In genomic region chr15:89322670-89323522, GRCm38 (mm10) we compare ENCODE assay signal across 8 mouse cellular contexts. TPM values are rescaled to one million over a fixed set of nuclear protein-coding genes. Genes with fewer than 3 reads are reported as not detected.
DNase-seq lines count a peak whose midpoint lies in the region; ATAC-seq and TF ChIP-seq lines count a peak whose summit lies in the region.

Gene Adm2, plus strand, starts transcription at chr15:89322720.

- intact Hi-C loops in heart, postnatal 10 days (cut with DNase I): no loop called here

- peak within 1 kb of the TSS; percentile 57; the same call in 1 of the 2 replicates for H3K9ac ChIP-seq in heart, embryonic 12.5 days
- peak within 1 kb of the TSS; percentile 65 for H3K9ac ChIP-seq in ES-E14 (ENCODE audit: insufficient read depth, low read depth, low read length, poor library complexity, severe bottlenecking)
- H3K9ac ChIP-seq in hindbrain, embryonic 11.5 days (ENCODE audit: low read depth, low read length): no peak within 1 kb of the TSS
- peak within 1 kb of the TSS; percentile 42 for H3K9ac ChIP-seq in liver, embryonic 16.5 days (ENCODE audit: low read depth, low read length)

- DNase-seq in heart, postnatal 10 days: no peak
- no peak for DNase-seq in ES-E14 (ENCODE audit: low read depth, low spot score)
- DNase-seq in hindbrain, embryonic 11.5 days (ENCODE audit: low spot score): peak; percentile 13
- DNase-seq in adrenal gland, postnatal 14 days: no peak

- in situ Hi-C loops in ES-E14 (cut with MboI; ENCODE audit: low sequenced_read_pairs in 2 of 2, unreplicated experiment in 2 of 2): no loop called here

- peaks cover 7% of the 10 kb centered on the region; the same call in 1 of the 2 replicates for H3K4me1 ChIP-seq in heart, embryonic 12.5 days (replicated peaks)
- H3K4me1 ChIP-seq in ES-E14 (ENCODE audit: control insufficient read depth in 2 of 2, insufficient read depth in 2 of 2, low read length in 2 of 2, poor library complexity in 1 of 2): peaks cover 0 to 6% of the 10 kb centered on the region in 2 experiments; a peak in 1 of 4 replicates
- H3K4me1 ChIP-seq in hindbrain, embryonic 11.5 days (replicated peaks; ENCODE audit: control insufficient read depth, insufficient read depth, low read length): no peaks in the 10 kb centered on the region; the same call in 1 of the 2 replicates
- peaks cover 15% of the 10 kb centered on the region for H3K4me1 ChIP-seq in liver, embryonic 16.5 days (ENCODE audit: control insufficient read depth, low read depth, low read length)

- H3K4me2 ChIP-seq in heart, embryonic 12.5 days: peak within 1 kb of the TSS; percentile 65
- H3K4me2 ChIP-seq in hindbrain, embryonic 11.5 days (replicated peaks; ENCODE audit: low read depth, low read length): peak within 1 kb of the TSS; percentile 23
- peak within 1 kb of the TSS; percentile 57 for H3K4me2 ChIP-seq in liver, embryonic 16.5 days (ENCODE audit: low read depth, low read length)

- peak; percentile 55; the same call in 1 of the 2 replicates for ATAC-seq in heart, embryonic 12.5 days (ENCODE audit: insufficient number of reproducible peaks, low FRiP score)
- no peak for ATAC-seq in hindbrain, embryonic 11.5 days (ENCODE audit: low FRiP score)
- peak; percentile 64 for ATAC-seq in liver, embryonic 16.5 days (ENCODE audit: low read depth)
- no peak for ATAC-seq in monocyte, adult 5-6 weeks (replicated peaks; ENCODE audit: insufficient number of reproducible peaks, low FRiP score, low TSS enrichment, poor library complexity, severe bottlenecking)
- ATAC-seq in cerebellum, adult (ENCODE audit: insufficient number of reproducible peaks, low FRiP score, low TSS enrichment): no peak

- 7% methylated on average over 26 of the region's 26 CpGs for WGBS in heart, embryonic 12.5 days
- WGBS in hindbrain, embryonic 11.5 days: 9% methylated on average over 26 of the region's 26 CpGs
- 12% methylated on average over 26 of the region's 26 CpGs for WGBS in liver, embryonic 16.5 days (ENCODE audit: insufficient replicate concordance)

- peaks cover 40% of the 10 kb centered on the region for H3K27me3 ChIP-seq in heart, embryonic 12.5 days (replicated peaks)
- H3K27me3 ChIP-seq in hindbrain, embryonic 11.5 days (ENCODE audit: control insufficient read depth, insufficient read depth, low read length): peaks cover 6% of the 10 kb centered on the region; the same call in 1 of the 2 replicates
- peaks cover 17% of the 10 kb centered on the region for H3K27me3 ChIP-seq in liver, embryonic 16.5 days (ENCODE audit: control insufficient read depth, insufficient read depth, low read depth, low read length)

- peak within 1 kb of the TSS; percentile 36 for H3K4me3 ChIP-seq in heart, embryonic 12.5 days
- H3K4me3 ChIP-seq in ES-E14 (ENCODE audit: insufficient read depth in 1 of 2, low read depth in 1 of 2, low read length in 2 of 2, poor library complexity in 1 of 2, severe bottlenecking in 1 of 2): peak within 1 kb of the TSS; percentile 69 to 72
- H3K4me3 ChIP-seq in hindbrain, embryonic 11.5 days (ENCODE audit: low read depth, low read length): no peak within 1 kb of the TSS
- peak within 1 kb of the TSS; percentile 51 for H3K4me3 ChIP-seq in liver, embryonic 16.5 days (ENCODE audit: low read depth, low read length)

- no peaks in the 10 kb centered on the region for H3K36me3 ChIP-seq in heart, embryonic 12.5 days
- H3K36me3 ChIP-seq in ES-E14 (ENCODE audit: control insufficient read depth, insufficient read depth, low read length, poor library complexity, severe bottlenecking): peaks cover 2% of the 10 kb centered on the region; the same call in 1 of the 2 replicates
- H3K36me3 ChIP-seq in hindbrain, embryonic 11.5 days (ENCODE audit: control insufficient read depth, insufficient read depth, low read length): no peaks in the 10 kb centered on the region
- H3K36me3 ChIP-seq in liver, embryonic 16.5 days (ENCODE audit: control insufficient read depth, insufficient read depth): no peaks in the 10 kb centered on the region

- H3K27ac ChIP-seq in heart, embryonic 12.5 days (ENCODE audit: poor library complexity, severe bottlenecking): no peak within 1 kb of the TSS
- H3K27ac ChIP-seq in ES-E14 (ENCODE audit: insufficient read depth, low read depth, low read length, poor library complexity, severe bottlenecking): no peak within 1 kb of the TSS; the same call in 1 of the 2 replicates
- H3K27ac ChIP-seq in hindbrain, embryonic 11.5 days (ENCODE audit: low read depth, low read length): no peak within 1 kb of the TSS
- H3K27ac ChIP-seq in liver, embryonic 16.5 days (ENCODE audit: low read length): no peak within 1 kb of the TSS

- no peaks in the 10 kb centered on the region for H3K9me3 ChIP-seq in heart, embryonic 12.5 days (replicated peaks)
- H3K9me3 ChIP-seq in ES-E14 (ENCODE audit: control insufficient read depth, insufficient read depth, low read depth, low read length): no peaks in the 10 kb centered on the region
- H3K9me3 ChIP-seq in hindbrain, embryonic 11.5 days (ENCODE audit: control insufficient read depth, low read length): no peaks in the 10 kb centered on the region
- no peaks in the 10 kb centered on the region for H3K9me3 ChIP-seq in liver, embryonic 16.5 days (replicated peaks; ENCODE audit: control insufficient read depth, low read length)

TF ChIP-seq in ES-E14, 5 proteins besides CTCF, POLR2A, EP300 and RAD21:
- no peak for TF ChIP-seq MAFK (IDR thresholded peaks at IDR 0.05; ENCODE audit: insufficient read depth, low read depth, low read length)
- TF ChIP-seq CHD2 (IDR thresholded peaks at IDR 0.05; ENCODE audit: low read depth, low read length): no peak
- no peak for TF ChIP-seq HCFC1 (IDR thresholded peaks at IDR 0.05; ENCODE audit: borderline replicate concordance, insufficient read depth, low read length)
- no peak for TF ChIP-seq ZNF384 (IDR thresholded peaks at IDR 0.05; ENCODE audit: low read depth, low read length)
- TF ChIP-seq ZC3H11A (IDR thresholded peaks at IDR 0.05; ENCODE audit: borderline replicate concordance, low read depth, low read length): no peak

RNA-seq across cellular contexts. Expression of gene Adm2, which starts in this region (rescaled TPM):
- polyA plus RNA-seq in heart, embryonic 12.5 days (2016; fragmentation: Nextera tagmentation; extraction: Ambion mirVana): 0.77 and 1.0 TPM in 2 replicates
- not detected for total RNA-seq in heart, postnatal 10 days (2021)
- total RNA-seq in ES-E14 (2012; rRNA removed): 4.6 and 7.8 TPM in 2 replicates
- 0.12 TPM in 1 of 2 replicates, not detected in the other for polyA plus RNA-seq in hindbrain, embryonic 11.5 days (2014; fragmentation: Nextera tagmentation; extraction: Ambion mirVana)
- 1.9 and 2.6 TPM in 2 replicates for polyA plus RNA-seq in liver, embryonic 16.5 days (2015; fragmentation: Nextera tagmentation; extraction: Ambion mirVana)
- not detected in 2 replicates for total RNA-seq in adrenal gland, postnatal 14 days (2021)
- not detected in 3 replicates for total RNA-seq in monocyte, adult 5-6 weeks (2017)

Comparison
In these comparisons a context has a peak if more than half of its experiments do, and no peak if none do; other contexts are left out.
1. Peak in DNase-seq and H3K4me2 ChIP-seq in hindbrain, embryonic 11.5 days; RNA of the gene not detected or under 1 TPM.
2. ATAC-seq: peak in heart, embryonic 12.5 days (single experiment) and liver, embryonic 16.5 days (single experiment); none in hindbrain, embryonic 11.5 days (single experiment), monocyte, adult 5-6 weeks (single experiment) and cerebellum, adult (single experiment).
3. Peak in every context shown above with its lines, with median percentiles within 50 percentile points of each other: H3K4me2 ChIP-seq.